Mouse (Mus musculus): Measurements from ENCODE around the gene Alpl.

GRCm38 (mm10) chr4:137731891-137732290 lies 64.3 kb downstream of the Alpl start:
- no peak for TF ChIP-seq TAL1 (IDR thresholded peaks at IDR 0.05; ENCODE audit: low read length)
- no peak for TF ChIP-seq GATA1 (IDR thresholded peaks at IDR 0.05; ENCODE audit: low read length)

Measured in erythroblast, embryonic 14.5 days (primary cell).